Mouse (Mus musculus) thymus, adult 2 months (tissue): ENCODE measurements at regions not wholly inside any gene's neighbourhood (a gene's known extent, or its start where the extent isn't known, plus 50 kb on each side); places are given as distances from the start of the nearest gene placed in this dataset.
A peak's percentile ranks its signal among the peaks of the same experiment; 100 is the strongest.

Source experiments
- DNase-seq: peaks from one replicate; pipeline ENCODE4 v3.0.0; 2021
- H3K27ac ChIP-seq: fragments of 200-500 bp; 2 replicates; pipeline ENCODE4 v1.5.1; 2012; ENCODE audit warnings: low read length, control low read depth; ENCODE audit not compliant: control insufficient read depth, insufficient read depth
- H3K27me3 ChIP-seq: fragments of 200-500 bp; 2 replicates; pipeline ENCODE4 v1.6.1; 2012; ENCODE audit warnings: mild to moderate bottlenecking, low read length, moderate library complexity, mixed read lengths; ENCODE audit not compliant: control insufficient read depth, insufficient read depth
- H3K36me3 ChIP-seq: fragments of 200-500 bp; 2 replicates; pipeline ENCODE4 v1.6.1; 2012; ENCODE audit warnings: mild to moderate bottlenecking, low read length, moderate library complexity; ENCODE audit not compliant: control insufficient read depth, insufficient read depth
- H3K4me1 ChIP-seq: fragments of 200-500 bp; replicated peaks from 2 replicates; pipeline ENCODE4 v1.6.1; 2012; ENCODE audit warnings: low read length; ENCODE audit not compliant: control insufficient read depth, insufficient read depth
- H3K4me3 ChIP-seq: fragments of 200-500 bp; 2 replicates; pipeline ENCODE4 v1.5.1; 2012; ENCODE audit warnings: mild to moderate bottlenecking, low read length, control low read depth, moderate library complexity; ENCODE audit not compliant: control insufficient read depth, insufficient read depth
- CTCF ChIP-seq: fragments of 200-500 bp; IDR thresholded peaks from 2 replicates; pipeline ENCODE4 v1.5.1; 2012; ENCODE audit warnings: mild to moderate bottlenecking, control low read depth, low read length, moderate library complexity, borderline replicate concordance; ENCODE audit not compliant: control insufficient read depth, poor library complexity, insufficient read depth; ENCODE audit errors: extremely low read depth
- POLR2A ChIP-seq: fragments of 200-500 bp; IDR thresholded peaks from 2 replicates; pipeline ENCODE4 v1.6.1; 2012; ENCODE audit warnings: mild to moderate bottlenecking, low read length, control low read depth, moderate library complexity; ENCODE audit not compliant: control insufficient read depth, poor library complexity, insufficient read depth; ENCODE audit errors: extremely low read depth
- WGBS: fragments of 180-500 bp; shearing (Covaris S2); methylation state at CpG from one replicate; pipeline ENCODE4 v1.1.7; 2018; 5-methylcytosine and 5-hydroxymethylcytosine counted together

GRCm38 (mm10) chr4:135056371-135056770, 64.1 kb upstream of the Runx3 start:
- TF ChIP-seq CTCF, result no peak
- no peak for TF ChIP-seq POLR2A
- peaks cover 7% of the 10 kb centered on the region for H3K4me1 ChIP-seq
- H3K27ac ChIP-seq, result no peak overlapping the region
- no peak for DNase-seq
- WGBS, result 98% methylated on average over 7 of the region's 7 CpGs
- H3K27me3 ChIP-seq, result no peaks in the 10 kb centered on the region
- no peaks in the 10 kb centered on the region for H3K36me3 ChIP-seq
- H3K4me3 ChIP-seq, result no peak overlapping the region

- no peak for DNase-seq
- Histone ChIP-seq H3K4me1 (peaks cover 7% of the 10 kb centered on the region; the same call in 1 of the 2 replicates), H3K27ac (no peak overlapping the region), H3K4me3 (no peak overlapping the region), H3K27me3 (no peaks in the 10 kb centered on the region), H3K36me3 (no peaks in the 10 kb centered on the region)
- TF ChIP-seq CTCF, result no peak
- no peak for TF ChIP-seq POLR2A
- WGBS, result 92% methylated on average over 11 of the region's 11 CpGs
Measured at GRCm38 (mm10) chr4:135057286-135057685, 63.2 kb upstream of the Runx3 start.

- H3K4me1 ChIP-seq, result peaks cover 7% of the 10 kb centered on the region; the same call in 1 of the 2 replicates
- H3K27ac ChIP-seq, result no peak overlapping the region
- DNase-seq, result no peak
- H3K36me3 ChIP-seq, result no peaks in the 10 kb centered on the region
- H3K4me3 ChIP-seq, result no peak overlapping the region
- no peaks in the 10 kb centered on the region for H3K27me3 ChIP-seq
- TF ChIP-seq CTCF (no peak), POLR2A (no peak)
- 72% methylated on average over 4 of the region's 4 CpGs for WGBS
Measured at GRCm38 (mm10) chr4:135058895-135059294, 61.6 kb upstream of the Runx3 start.

GRCm38 (mm10) chr4:135061030-135061743, 59.3 kb upstream of the Runx3 start:
- 83% methylated on average over 4 of the region's 4 CpGs for WGBS
- no peak for DNase-seq
- no peaks in the 10 kb centered on the region for H3K27me3 ChIP-seq
- TF ChIP-seq POLR2A, result no peak
- no peak for TF ChIP-seq CTCF
- no peak overlapping the region for H3K27ac ChIP-seq
- H3K36me3 ChIP-seq, result no peaks in the 10 kb centered on the region
- no peaks in the 10 kb centered on the region for H3K4me1 ChIP-seq
- H3K4me3 ChIP-seq, result no peak overlapping the region

DNA sequence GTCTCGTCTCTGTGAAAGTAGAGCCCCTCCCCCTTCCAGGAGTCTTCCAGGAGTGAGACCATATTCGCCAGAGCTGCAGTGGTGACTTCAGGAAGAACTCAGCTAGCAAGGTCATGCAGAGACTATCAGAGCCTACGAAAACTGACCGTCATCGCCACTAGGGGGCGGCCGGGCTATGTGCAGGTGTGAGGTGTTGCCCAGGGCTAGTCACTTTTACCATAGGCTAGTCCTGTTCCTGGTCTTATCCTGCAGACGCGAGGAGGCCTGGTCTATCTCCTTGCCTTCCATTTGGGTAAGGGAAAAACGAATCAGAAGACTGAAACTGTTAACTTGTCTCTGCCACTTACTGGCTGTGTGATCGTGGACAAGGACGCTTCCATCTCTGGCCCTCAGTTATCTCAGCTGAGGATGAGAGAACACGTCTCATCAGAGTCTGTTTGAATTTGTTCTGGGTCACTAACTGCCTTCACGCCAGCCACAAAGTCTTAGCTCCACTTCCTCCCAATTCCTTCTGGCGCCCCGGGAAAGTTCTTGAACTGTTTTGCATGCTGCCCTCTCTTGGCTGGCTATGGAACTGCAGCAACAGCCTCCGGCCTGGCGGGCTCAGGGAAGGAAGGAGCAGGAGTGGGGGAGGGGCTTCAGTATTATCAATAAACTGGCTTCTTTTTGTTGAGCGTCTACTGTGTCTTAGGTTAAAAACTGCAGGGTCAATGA, 53.5 kb upstream of the Runx3 start:
- no peak overlapping the region; the same call in 1 of the 2 replicates for H3K4me3 ChIP-seq
- WGBS, result 5% methylated on average over 19 of the region's 19 CpGs
- no peaks in the 10 kb centered on the region for H3K36me3 ChIP-seq
- TF ChIP-seq POLR2A (no peak), CTCF (peak; percentile 91)
- H3K4me1 ChIP-seq, result peaks cover 13% of the 10 kb centered on the region
- peak; percentile 91 for DNase-seq
- H3K27ac ChIP-seq, result no peak overlapping the region
- no peaks in the 10 kb centered on the region for H3K27me3 ChIP-seq

GRCm38 (mm10) chr4:135067805-135068204, 52.6 kb upstream of the Runx3 start:
- WGBS, result 78% methylated on average over 7 of the region's 7 CpGs
- no peak overlapping the region for H3K4me3 ChIP-seq

More at GRCm38 (mm10) chr4:135067805-135068204, 52.6 kb upstream of the Runx3 start:
- H3K36me3 ChIP-seq, result no peaks in the 10 kb centered on the region
- TF ChIP-seq CTCF (no peak), POLR2A (no peak)
- no peak for DNase-seq
- H3K4me1 ChIP-seq, result peaks cover 18% of the 10 kb centered on the region
- no peak overlapping the region for H3K27ac ChIP-seq
- no peaks in the 10 kb centered on the region for H3K27me3 ChIP-seq
